Mouse (Mus musculus) heart, embryonic 16.5 days (tissue): ENCODE results near the gene Slco3a1. TPM values are rescaled to one million over a fixed set of nuclear protein-coding genes. Genes with fewer than 3 reads are reported as not detected.

Experiments
- ATAC-seq: fragments of 200-750 bp; cut with Nextera tagmentation; replicated peaks from 2 replicates; pipeline ENCODE4 v1.8.0; 2017; ENCODE audit warnings: moderate number of reproducible peaks; ENCODE audit not compliant: insufficient read depth, low FRiP score; ENCODE audit errors: extremely low read depth
- H3K27ac ChIP-seq: fragments of 300-500 bp; sonication (generic); 2 replicates; pipeline ENCODE4 v1.5.1; 2014; ENCODE audit warnings: mild to moderate bottlenecking, low read length, control low read depth, moderate library complexity
- H3K27me3 ChIP-seq: fragments of 300-500 bp; sonication (generic); 2 replicates; pipeline ENCODE4 v1.6.1; 2014; ENCODE audit warnings: low read length, mixed read lengths; ENCODE audit not compliant: control insufficient read depth, insufficient read depth
- H3K36me3 ChIP-seq: fragments of 300-500 bp; sonication (generic); 2 replicates; pipeline ENCODE4 v1.6.1; 2014; ENCODE audit not compliant: control insufficient read depth, insufficient read depth
- H3K4me1 ChIP-seq: fragments of 300-500 bp; sonication (generic); 2 replicates; pipeline ENCODE4 v1.6.1; 2014; ENCODE audit warnings: low read length, mixed read lengths; ENCODE audit not compliant: control insufficient read depth, insufficient read depth
- H3K4me2 ChIP-seq: fragments of 300-500 bp; sonication (generic); 2 replicates; pipeline ENCODE4 v1.6.1; 2014; ENCODE audit warnings: low read depth, mild to moderate bottlenecking, control low read depth, low read length
- H3K4me3 ChIP-seq: fragments of 300-500 bp; sonication (generic); 2 replicates; pipeline ENCODE4 v1.5.1; 2014; ENCODE audit warnings: mild to moderate bottlenecking, control low read depth, low read length
- H3K9ac ChIP-seq: fragments of 300-500 bp; sonication (generic); 2 replicates; pipeline ENCODE4 v1.6.1; 2014; ENCODE audit warnings: low read length, control low read depth
- H3K9me3 ChIP-seq: fragments of 300-500 bp; sonication (generic); replicated peaks from 2 replicates; pipeline ENCODE4 v1.6.1; 2016; ENCODE audit warnings: low read length; ENCODE audit not compliant: control insufficient read depth
- WGBS: fragments of 180-500 bp; shearing (Covaris S2); extraction: QIAGEN DNeasy Blood & Tissue Kit; methylation state at CpG from one replicate; pipeline ENCODE4 v1.1.7; 2014; 5-methylcytosine and 5-hydroxymethylcytosine counted together
- polyA plus RNA-seq: library from polyadenylated mRNA; unstranded; fragments of >200 nt; fragmentation: Nextera tagmentation; extraction: Ambion mirVana; gene quantifications from 2 replicates; pipeline ENCODE4 v1.2.1, GENCODE M21; 2015

Slco3a1 gene
- polyA plus RNA-seq, 1 experiment from 2014 or later: 15.8 TPM

GRCm38 (mm10) chr7:74459812-74460211 is 94.8 kb downstream of the Slco3a1 start:
- no peak overlapping the region for H3K4me3 ChIP-seq
- no peaks in the 10 kb centered on the region for H3K36me3 ChIP-seq
- no peaks in the 10 kb centered on the region for H3K9me3 ChIP-seq
- H3K27me3 ChIP-seq: no peaks in the 10 kb centered on the region
- 54% methylated on average over 3 of the region's 3 CpGs for WGBS
- ATAC-seq: no peak
- no peak overlapping the region for H3K27ac ChIP-seq
- peaks cover 35% of the 10 kb centered on the region for H3K4me1 ChIP-seq
- H3K4me2 ChIP-seq: no peak overlapping the region
- H3K9ac ChIP-seq: no peak overlapping the region

DNA sequence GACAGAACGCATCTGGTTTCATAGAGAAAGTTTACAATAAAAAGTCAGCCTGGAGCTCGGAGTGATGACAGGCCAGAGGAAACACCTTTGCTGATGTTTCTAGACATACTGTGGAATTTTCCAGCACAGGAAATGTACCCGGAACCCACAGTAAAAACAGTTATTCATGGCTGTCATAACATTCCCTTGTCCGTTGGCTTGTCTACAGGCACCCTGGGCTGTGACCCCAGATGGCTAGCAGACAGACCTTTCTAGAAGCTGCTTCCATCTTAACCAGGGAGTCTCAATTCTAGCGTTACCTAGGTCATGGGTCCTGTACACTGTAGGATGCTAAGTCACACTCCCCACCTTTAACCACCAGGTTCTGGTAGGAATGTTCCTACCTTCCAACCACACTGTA is 95.3 kb downstream of the Slco3a1 start:
- Histone ChIP-seq H3K4me2 (no peak overlapping the region), H3K27ac (peak overlapping the region; percentile 64), H3K27me3 (no peaks in the 10 kb centered on the region), H3K9me3 (no peaks in the 10 kb centered on the region), H3K9ac (no peak overlapping the region), H3K4me1 (peaks cover 30% of the 10 kb centered on the region), H3K36me3 (no peaks in the 10 kb centered on the region), H3K4me3 (no peak overlapping the region)
- WGBS: 56% methylated on average over 5 of the region's 5 CpGs
- no peak; the same call in 1 of the 2 replicates for ATAC-seq

DNA sequence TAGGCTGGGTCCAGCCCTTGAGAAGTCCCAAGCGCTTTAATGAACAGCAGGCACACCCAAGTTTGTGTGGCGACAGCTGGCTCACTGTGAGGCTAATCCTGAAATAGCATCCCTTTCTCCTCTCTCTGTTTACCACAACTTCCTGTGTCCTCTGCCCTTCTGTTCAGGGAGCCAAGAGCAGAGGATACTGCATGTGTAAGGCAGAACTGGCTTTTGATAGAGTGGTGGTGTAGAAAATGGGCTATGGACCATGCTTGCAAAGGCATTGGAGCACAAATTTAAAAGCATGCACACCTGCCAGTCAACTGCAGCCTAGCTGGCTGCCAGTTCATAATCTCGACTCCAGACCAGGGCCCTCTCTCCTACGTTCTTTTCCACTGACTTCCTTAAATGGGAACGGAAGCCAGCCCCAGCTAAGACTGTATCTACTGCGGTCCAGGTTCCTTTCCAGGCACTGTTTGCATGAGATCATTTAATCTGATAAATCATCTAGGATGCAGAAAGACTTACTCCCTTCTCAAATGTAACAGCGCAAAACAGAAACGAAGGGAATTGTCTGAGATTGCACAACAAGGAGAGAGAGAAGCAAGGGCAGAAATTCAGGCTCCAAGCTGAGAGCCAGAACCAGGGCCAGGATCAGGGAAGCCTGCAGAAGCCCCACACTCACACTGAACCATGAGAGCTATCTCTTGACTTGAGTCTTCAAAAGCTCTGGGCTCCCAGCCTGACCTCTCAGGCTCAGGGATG is 95.9 kb downstream of the Slco3a1 start:
- H3K9me3 ChIP-seq: no peaks in the 10 kb centered on the region
- 24% methylated on average over 8 of the region's 8 CpGs for WGBS
- H3K27ac ChIP-seq: peak overlapping the region; percentile 64
- H3K36me3 ChIP-seq: no peaks in the 10 kb centered on the region
- no peak overlapping the region for H3K4me3 ChIP-seq
- H3K9ac ChIP-seq: no peak overlapping the region
- peaks cover 26% of the 10 kb centered on the region for H3K4me1 ChIP-seq
- peak overlapping the region; percentile 9; the same call in 1 of the 2 replicates for H3K4me2 ChIP-seq
- H3K27me3 ChIP-seq: no peaks in the 10 kb centered on the region
- ATAC-seq: peak; percentile 55; the same call in 1 of the 2 replicates

DNA sequence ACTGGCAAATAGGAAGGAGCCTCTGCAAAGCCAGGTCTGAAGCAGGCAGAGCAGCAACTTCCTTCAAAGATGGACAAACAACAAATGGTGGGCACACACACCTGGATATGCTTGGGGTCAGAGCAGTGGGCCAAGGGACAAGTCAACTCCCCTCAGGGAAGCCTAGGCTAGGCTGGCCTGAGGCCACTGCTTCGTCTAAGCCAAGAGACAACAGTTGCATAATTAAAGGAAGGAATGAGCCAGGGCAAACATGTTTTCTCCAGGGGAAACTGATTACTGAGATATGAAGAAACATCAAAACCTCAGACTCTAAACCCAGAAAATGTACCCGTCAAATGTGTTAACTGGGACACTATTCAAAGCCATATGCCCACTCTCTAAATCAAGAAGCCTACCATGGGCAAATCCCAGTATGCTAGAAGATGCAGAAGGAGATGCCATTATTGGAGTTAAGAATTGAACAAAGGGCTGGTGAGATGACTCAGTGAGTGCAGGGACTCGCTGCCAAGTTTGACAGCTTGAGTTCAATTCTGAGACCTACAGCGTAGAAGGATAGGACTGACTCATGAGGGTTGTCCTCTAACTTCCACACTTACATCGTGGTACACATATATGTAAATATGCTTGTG is 97.1 kb downstream of the Slco3a1 start:
- Histone ChIP-seq H3K4me2 (no peak overlapping the region), H3K4me1 (peaks cover 26% of the 10 kb centered on the region), H3K27me3 (no peaks in the 10 kb centered on the region), H3K4me3 (no peak overlapping the region), H3K9ac (no peak overlapping the region), H3K36me3 (no peaks in the 10 kb centered on the region), H3K27ac (no peak overlapping the region), H3K9me3 (no peaks in the 10 kb centered on the region)
- ATAC-seq: no peak
- 80% methylated on average over 5 of the region's 5 CpGs for WGBS

DNA sequence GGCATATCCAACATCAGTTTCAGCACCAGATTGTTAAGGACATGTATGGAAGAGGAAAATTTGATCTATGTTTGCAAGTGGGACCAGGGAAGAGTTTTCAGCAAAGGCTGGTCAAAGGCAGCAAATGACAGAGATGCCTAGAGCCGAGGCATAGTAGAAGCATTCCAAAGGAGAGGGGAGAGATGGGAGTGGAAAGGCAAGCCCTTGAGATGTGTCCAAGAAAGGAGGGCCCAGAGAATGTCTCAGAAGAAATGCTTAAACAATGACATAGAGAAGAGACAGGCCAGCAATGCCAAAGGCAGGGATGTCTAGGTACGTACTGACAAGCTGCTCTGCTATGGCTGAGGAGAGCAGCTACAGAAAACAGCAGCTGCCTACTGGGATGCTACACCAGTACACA is 97.8 kb downstream of the Slco3a1 start:
- 58% methylated on average over 2 of the region's 2 CpGs for WGBS
- Histone ChIP-seq H3K4me3 (no peak overlapping the region), H3K27ac (no peak overlapping the region), H3K4me1 (peaks cover 26% of the 10 kb centered on the region), H3K36me3 (no peaks in the 10 kb centered on the region), H3K9me3 (no peaks in the 10 kb centered on the region), H3K27me3 (no peaks in the 10 kb centered on the region), H3K4me2 (no peak overlapping the region), H3K9ac (no peak overlapping the region)
- ATAC-seq: no peak

DNA sequence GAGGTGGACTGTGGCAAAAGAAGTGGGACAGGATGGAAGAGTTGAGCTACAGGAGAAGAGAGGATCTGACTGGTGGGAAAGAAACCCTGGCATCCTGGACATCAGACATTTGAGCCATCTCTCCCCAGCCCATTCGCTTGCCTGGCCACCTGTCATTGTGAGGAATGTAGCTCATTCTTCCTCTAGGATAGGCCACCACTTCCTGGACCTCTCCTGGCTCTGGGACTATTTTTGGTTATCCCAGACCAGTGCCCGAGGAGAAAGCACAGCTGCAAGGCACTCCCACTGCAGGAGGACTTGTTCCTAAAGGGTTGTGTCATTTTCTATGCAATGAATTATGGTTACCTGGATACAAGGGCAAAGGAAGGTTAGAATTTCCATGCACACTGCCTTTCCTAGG is 103.5 kb downstream of the Slco3a1 start:
- Histone ChIP-seq H3K27me3 (no peaks in the 10 kb centered on the region), H3K27ac (no peak overlapping the region), H3K9me3 (no peaks in the 10 kb centered on the region), H3K4me2 (no peak overlapping the region), H3K36me3 (no peaks in the 10 kb centered on the region), H3K4me3 (no peak overlapping the region), H3K4me1 (no peaks in the 10 kb centered on the region), H3K9ac (no peak overlapping the region)
- no peak for ATAC-seq
- 36% methylated on average over 2 of the region's 2 CpGs for WGBS

DNA sequence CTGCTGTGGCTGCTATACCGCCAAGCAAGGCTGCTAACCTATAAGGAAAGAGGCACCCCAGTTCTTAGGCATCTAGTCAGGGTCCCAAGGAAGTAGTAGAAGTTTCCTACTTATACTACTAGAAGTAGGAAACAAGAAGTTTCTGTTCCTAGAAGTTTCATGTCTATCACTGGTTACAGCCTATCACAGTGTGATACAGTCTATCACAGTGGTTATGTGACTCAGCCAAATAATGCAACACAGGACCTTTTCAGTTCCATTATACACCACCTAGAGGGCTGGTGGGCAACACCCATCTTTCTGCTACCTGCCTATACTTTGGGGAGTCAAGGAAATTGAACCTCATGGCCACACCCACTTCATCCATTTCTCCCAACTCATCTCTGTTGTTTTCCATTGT is 104.8 kb downstream of the Slco3a1 start:
- Histone ChIP-seq H3K9ac (no peak overlapping the region), H3K4me3 (no peak overlapping the region), H3K9me3 (no peaks in the 10 kb centered on the region), H3K27ac (no peak overlapping the region), H3K4me1 (no peaks in the 10 kb centered on the region), H3K27me3 (no peaks in the 10 kb centered on the region), H3K4me2 (no peak overlapping the region), H3K36me3 (no peaks in the 10 kb centered on the region)
- no peak for ATAC-seq
- 94% methylated on average over 1 of the region's 1 CpGs for WGBS

- H3K4me1 ChIP-seq: no peaks in the 10 kb centered on the region
- H3K4me2 ChIP-seq: no peak overlapping the region
- H3K36me3 ChIP-seq: no peaks in the 10 kb centered on the region
- no peaks in the 10 kb centered on the region for H3K9me3 ChIP-seq
- no peak overlapping the region for H3K4me3 ChIP-seq
- H3K27me3 ChIP-seq: no peaks in the 10 kb centered on the region
- no peak for ATAC-seq
- no peak overlapping the region for H3K9ac ChIP-seq
- WGBS: 33% methylated on average over 2 of the region's 2 CpGs
- no peak overlapping the region for H3K27ac ChIP-seq
Observed at GRCm38 (mm10) chr7:74447781-74448180, 106.8 kb downstream of the Slco3a1 start.

GRCm38 (mm10) chr7:74445148-74445547 is 109.4 kb downstream of the Slco3a1 start:
- no peak for ATAC-seq
- Histone ChIP-seq H3K4me1 (0 out of 2 replicates have a peak, but pooled peaks cover 2% of the 10 kb centered on the region), H3K27ac (no peak overlapping the region), H3K9ac (no peak overlapping the region), H3K27me3 (no peaks in the 10 kb centered on the region), H3K4me2 (no peak overlapping the region), H3K9me3 (no peaks in the 10 kb centered on the region), H3K4me3 (no peak overlapping the region), H3K36me3 (no peaks in the 10 kb centered on the region)
- 77% methylated on average over 5 of the region's 5 CpGs for WGBS
